Mouse (Mus musculus): ENCODE data around the gene C1s2.
"Not testable (repeated sequence)": the region's sequence is repeated elsewhere in the genome, so short reads cannot be mapped to it uniquely, and the experiment has no call there.

C1s2 gene

DNA sequence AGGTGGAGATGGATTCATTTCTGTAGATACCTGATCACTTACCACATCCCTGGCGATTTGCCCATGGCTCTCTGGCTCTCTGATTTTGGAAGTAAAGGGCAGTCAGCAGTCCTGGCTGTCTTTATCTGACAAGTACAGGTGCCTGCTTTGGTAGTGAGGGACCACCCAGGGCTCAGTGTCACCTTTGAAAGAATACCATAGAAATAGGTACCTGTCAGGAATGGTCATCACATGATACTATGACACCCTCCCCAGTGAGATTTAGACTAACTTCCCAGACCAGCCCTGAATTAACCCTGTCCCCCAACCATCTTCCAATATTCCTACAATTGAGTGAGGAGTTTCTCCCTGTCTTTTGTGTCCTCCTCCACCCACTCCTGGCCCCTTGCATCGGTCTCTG is at the start of gene C1s2:
TSS of gene C1s2 (minus strand) at position 101 of the 400 bp plus-strand sequence.
- not testable (repeated sequence) for DNase-seq

DNA sequence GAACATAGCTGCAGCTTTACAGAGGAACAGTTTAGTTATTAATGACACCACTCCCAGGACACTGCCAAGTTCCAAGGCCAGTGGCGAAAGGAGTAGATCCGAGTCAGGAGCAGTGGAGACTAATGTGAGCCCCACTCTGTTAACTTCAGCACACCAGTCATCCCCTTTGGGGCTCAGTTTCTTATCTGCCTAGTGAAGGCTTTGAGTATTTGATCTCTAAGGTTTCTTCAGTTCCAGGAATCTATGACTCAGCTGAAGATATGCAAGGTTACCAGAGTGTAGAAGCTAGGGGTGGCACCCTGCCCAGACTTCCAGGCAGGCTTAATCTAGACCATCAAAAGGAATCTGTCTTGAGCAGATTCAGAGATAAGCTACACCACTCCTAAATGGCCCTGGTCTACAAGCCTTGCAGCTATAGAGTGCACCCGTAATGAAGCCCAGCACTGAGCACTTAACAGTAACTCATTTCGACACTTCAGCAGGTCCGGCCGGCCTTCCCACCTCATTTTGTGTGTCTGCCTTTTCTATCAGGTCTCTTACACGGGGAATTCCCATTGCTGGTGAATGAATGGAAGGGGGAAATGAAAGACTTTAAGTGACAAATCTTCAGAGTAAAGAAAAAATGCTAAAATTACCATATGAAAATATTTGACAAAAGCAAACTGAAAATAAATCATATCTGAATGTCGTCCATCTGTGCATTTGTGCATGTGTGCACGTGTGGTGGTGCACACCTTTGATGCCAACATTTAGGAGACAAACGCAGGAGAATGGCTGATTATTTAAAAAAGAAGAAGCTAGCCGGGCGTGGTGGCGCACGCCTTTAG is 47.9 kb upstream of the C1s2 start:
- peak; percentile 65 for DNase-seq

DNA sequence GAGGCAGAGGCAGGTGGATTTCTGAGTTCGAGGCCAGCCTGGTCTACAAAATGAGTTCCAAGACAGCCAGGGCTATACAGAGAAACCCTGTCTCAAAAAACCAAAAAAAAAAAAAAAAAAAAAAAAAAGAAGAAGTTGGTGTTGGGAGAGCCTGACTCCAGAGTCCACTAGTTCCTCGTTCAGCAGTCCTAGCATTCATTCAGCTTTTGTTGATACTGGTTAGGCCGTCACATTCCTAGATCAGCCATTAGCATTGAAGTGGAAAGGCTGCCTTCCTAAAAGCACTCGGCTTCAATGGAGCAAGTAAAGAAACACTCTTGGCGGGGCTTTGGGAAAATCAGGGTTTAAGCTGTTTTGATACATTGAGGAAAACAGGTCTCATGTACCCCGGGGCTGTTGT is 46.4 kb upstream of the C1s2 start:
- DNase-seq = not testable (repeated sequence)

DNA sequence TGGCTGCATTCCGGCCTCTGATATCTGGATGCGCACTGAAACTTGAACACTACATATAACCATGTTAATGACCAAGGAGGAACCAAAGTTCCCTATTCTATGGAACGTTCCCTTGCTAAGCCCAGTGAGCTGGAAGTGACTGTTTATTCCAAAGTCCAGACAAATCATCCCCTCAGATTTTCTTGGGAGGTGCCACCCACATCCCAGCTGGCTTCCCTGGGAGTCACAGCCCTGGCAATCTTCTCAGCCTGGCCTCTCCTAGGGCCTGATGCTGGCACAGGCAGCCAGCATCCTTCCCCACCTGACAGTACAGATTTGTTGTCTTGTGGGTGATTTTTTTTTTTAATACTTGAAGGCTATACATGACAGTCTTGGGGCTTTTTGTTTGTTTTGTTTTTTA is 43.6 kb upstream of the C1s2 start:
- no peak for DNase-seq

DNA sequence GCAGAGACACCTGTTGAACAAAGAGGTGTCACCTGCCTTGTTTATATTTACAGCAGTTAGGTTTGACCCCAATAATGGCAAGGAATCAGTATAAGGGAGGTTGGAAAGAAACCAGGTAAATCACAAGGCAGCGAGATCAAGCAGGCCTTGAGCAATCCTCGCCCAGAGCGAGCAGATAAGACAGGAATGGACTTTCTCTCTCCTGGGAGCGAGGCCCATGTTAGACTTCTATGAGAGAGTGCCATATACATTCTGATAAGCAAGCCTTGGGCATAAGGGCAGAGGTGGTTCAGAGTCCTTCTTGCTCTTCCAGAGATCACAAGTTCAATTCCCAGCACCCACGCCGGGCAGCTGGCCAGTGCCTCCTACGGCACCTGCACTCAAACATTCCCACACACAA is 42.9 kb upstream of the C1s2 start:
- DNase-seq = no peak

DNA sequence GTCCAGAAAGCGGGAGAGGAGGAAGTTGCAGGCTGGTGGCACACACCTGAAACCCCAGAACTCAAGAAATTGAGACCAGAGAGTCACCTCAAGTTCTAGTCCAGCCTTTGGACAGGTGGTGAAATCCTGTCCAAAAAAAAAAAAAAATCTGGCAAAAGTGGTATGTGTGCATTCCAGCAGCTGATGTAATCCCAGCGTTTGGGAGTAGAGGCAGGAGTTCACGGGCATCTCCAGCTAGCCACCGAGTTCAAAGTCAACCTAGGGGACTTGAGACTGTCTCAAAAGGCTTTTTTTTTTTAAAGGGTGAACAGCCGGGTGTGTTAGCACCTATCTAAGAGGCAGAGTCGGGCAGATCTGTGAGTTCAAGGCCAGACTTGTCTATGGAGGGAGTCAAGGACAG is 40.3 kb upstream of the C1s2 start:
- no peak for DNase-seq

DNA sequence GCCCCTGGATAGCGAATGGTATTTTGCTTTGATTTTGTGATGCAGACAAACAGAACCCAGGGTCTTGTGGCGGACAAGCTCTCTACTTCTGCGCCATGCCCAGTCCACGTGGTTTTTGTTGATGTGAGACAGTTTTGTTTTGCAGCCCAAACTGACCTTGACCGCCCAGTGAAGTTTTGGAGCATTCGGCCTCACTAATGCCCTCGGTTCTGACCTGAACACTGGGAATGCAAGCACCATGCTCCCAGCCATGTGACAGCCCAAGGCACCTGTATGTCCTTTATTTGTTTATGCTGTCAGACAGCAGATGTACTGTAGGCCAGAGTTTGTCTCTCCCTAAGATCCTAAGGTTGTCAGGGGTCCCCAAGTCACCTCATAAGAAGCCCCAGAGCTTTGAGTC is 38.7 kb upstream of the C1s2 start:
- no peak for DNase-seq

DNA sequence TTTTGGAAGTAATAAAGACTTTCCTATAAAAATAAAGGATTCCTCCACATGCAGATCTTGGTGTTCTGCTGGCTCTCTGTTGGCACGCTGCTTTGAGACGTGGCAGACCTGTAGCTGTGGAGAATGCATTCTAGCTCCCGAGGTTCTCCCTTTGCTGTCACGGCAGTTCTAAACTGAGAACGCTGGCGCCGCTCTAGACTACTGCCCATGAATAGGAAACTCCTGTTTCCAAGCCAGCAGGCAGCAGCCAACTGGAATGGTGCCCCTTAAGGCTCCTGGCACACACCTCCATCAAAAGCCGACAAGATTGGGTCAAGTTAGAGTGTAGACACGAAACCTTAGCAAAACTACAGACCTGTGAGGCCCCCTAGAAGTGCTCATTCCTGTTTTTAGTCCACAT is 37.7 kb upstream of the C1s2 start:
- no peak for DNase-seq

DNA sequence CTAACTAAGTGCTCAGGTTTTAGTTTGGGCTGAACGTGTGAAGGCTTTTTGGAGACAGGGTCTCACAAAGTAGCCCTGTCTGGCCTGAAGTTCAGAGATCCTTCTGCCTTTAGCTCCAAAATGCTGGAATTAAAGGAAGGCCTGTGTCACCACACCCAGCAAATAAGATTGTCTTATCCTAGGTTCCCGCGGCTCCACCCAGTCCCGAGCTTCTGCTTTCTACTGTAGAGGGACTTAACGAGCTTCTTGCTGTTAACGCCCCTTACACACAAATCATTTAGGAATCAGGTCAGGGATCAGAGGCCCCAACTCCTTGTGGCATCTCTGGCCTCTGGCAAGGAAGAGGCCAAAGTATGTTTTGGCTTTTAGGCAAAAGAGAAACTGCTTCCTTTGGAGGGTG is 36.2 kb upstream of the C1s2 start:
- DNase-seq = no peak

DNA sequence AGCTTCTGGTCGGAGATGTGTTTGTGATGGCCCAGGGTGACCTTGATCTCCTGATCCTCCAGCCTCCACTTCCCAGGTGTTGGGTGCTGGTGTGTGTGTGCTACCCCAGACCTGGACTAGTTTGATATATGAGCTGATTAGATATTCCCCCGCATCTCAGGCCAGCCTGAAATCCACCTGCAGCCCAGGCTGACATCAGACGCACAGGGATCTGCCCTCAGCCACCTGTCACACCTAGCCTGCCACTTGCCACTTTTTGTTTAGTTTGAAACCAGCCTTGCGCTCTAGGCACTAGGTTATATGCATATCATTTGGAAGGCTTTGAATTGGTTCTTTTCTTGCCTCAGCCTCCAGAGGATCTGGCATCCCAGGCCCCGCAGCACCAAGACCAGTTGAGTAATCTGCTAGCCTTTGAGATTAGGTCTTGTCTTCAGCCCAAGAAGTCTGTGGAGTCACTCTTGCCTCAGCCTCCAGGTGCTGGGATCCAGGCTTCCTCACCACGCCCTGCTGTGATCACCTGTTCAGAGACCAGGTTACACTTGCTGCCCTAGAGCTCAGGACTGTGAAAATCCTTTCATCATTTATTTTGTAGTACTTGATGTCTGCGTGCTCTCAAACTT is 34.5 kb upstream of the C1s2 start:
- DNase-seq = no peak

DNA sequence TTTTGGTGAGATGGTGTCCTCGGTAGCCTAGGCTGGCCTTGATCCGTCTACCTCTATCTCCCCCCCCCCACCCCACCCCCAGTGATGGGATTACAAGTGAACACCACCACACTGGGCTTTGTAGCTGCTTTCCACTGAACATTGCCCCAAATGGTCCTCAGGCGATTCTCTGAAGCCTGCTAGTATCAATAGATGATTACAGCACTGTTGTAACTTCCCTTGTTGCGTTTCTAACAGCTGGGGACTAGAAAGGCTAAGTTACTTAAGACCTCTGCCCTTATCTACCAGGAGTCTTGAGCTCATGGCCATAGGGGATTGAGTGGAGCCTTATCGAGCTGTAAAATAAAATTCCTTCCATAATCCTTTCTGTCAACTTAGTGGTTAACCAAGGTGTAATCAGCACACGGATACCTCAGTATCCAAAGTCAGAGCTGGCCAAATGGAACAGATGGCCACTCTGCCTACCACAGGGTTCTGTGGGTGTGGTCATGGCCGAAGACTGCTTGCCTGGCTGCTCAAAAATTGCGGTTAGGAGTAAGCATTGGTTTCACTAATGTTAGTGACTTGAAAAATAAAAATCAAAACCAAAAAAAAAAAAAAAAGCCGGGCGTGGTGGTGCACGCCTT is 33.5 kb upstream of the C1s2 start:
- DNase-seq = no peak

DNA sequence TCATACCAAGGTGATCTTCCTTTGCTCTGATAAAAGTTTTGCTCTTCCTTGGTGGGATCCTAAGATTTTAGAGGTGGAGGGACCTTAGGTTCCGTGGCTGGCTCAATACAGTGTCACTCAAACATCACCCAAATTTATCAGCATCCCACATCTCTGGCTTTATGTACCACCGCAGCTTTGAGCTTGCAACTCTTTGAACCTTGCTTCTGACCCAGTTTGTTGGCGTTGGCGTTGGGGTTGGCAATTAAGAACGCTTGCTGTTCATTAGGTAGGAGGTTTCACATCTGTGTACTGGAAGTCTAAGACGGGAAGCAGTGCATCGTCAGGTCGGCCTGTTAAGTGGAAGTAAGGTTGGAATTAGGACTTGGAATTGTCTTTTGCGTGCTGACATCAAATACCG is 29.1 kb upstream of the C1s2 start:
- no peak for DNase-seq

DNA sequence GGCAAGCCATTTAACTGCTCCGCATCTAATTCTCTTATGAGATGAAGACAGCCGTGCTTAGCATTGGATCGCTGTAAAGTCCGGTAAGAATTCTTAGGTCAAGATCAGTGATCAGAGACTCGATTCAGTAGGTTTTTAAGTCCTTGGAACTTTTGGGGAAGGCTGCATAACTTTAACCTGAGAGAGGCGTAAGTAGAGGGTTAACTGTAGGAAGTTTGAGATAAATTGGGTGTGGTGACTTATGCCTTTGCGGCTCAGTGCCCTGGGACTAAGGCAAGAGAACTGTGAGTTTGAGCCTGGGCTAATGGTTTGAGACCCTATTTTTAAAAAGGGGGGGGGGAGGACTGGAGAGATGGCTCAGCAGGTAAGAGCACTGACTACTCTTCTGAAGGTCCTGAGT is 28.4 kb upstream of the C1s2 start:
- DNase-seq = peak; percentile 41

DNA sequence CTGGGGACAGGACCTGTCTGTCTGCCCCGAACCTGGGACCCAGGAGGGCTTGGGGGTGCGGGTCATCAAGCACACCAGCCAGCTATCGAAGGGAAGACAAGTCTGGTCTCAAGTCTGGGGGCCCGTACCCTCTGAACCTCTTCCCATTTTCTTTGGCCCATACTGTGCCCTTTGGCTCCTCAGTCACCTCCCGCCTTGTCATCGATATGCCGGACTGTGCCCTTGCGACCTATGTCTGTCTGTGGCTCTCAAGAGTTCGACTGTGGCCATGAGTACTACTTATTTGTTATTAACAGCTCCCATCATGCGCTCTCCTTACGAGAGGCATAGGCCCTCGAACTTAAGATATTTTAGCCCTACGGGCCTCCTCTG is 27.5 kb upstream of the C1s2 start:
- DNase-seq = no peak

DNA sequence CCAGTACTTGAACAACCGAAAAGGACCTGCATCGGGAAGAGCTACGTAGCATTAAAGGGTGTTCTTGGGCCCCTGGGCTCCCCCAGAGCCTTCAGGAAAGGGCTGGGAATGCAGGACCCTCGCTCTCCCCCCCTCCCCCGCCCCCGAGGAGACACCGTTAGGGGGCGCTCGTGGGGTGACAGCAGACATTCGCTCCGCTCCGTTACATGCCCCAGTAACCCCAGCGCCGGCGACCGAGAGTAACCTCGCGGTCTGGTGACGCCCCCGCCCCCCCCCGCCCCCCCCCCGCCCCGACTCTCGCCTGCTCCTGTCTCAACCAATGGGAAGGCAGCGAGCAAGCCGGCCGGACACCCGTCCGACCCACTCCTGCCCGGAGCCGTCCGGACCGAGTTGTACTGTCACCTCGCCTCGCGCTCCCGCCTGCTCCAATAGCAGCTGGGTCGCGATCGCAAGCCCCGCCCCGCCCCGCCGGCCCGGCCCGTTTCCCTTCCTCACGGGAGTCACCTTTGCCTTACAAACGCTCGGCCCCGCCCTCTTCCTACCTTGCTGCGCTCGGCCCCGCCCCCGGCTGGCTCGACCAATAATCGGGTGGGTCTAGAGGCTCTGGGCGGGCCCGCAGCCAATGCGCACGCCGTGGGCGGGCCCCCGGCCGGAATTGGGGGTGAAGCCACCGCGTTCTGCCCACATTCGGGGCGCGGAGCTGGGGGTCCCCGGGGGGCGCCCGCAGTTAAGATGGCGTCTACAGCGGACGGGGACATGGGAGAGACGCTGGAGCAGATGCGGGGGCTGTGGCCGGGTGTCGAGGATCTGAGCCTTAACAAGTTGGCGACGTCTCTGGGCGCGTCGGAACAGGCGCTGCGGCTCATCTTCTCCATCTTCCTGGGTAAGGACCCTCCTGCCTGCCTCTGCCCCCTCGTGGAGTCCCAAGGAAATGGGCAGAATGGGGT is 26.9 kb upstream of the C1s2 start, which contains the start of gene Lpcat3:
TSS of gene Lpcat3 (plus strand) at position 551 of the 947 bp plus-strand sequence.
- DNase-seq = peak; percentile 100

DNA sequence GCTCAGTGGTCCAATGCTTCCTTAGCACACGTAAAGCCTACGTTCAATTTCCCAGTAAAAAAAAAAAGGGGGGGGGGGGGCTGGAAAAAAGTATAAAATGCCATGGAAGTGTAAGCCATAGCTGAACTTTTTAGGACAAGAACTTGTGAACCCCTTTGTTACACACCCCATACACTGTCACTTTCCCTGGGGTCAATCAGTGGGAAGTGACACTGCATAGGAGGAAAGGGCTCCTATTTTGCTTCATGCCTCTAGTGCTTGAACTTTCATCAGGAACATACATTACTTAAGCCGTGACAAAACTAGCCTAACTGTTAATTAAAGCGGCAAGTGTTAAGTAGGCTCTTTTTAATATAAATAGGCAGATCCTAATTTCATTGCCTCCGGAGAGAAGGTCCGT is 26.1 kb upstream of the C1s2 start:
- no peak for DNase-seq

DNA sequence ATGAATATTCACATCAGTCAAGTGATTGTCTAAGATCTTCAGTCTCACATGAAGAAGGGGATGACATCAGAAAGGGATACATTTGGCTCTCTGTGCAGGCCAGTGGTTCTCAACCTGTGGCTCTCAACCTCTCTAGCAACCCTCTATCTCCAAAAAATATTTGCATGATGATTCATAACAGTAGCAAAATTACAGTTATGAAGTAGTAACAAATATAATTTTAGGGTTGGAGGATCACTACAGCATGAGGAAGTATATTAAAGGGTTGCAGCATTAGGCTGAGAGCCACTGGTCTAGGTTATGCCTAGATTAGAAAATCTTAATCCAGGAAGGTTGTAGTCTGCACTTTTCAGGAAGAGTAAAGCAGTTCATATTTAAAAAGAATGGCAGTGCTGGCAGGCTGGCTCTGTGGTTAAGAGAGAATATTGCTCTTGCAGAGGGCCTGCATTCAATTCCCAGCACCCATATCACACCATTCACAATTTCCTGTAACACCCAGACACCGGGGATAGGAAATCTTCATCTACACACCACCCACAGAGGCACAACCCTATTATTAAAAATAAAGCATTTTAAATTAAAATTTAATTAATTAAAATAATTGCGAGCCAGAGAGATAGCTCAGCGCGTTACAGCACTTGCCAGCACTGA is 25.4 kb upstream of the C1s2 start:
- no peak for DNase-seq

DNA sequence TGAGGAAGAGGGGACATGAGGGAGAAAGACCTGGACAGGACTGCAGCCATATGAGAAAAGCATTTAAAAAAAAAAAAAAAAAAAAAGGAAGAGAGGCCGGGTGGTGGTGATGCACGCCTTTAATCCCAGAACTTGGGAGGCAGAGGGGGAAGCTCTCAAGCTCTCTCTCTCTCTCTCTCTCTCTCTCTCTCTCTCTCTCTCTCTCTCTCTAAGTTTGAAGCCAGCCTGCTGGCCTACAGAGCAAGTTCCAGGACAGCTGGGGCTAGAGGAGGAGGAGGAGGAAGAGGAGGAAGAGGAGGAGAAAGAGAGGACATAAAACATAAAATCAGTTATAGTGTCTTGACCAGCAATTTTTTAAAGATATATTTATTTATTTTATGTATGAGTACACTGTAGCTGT is 22.2 kb upstream of the C1s2 start:
- DNase-seq = no peak

DNA sequence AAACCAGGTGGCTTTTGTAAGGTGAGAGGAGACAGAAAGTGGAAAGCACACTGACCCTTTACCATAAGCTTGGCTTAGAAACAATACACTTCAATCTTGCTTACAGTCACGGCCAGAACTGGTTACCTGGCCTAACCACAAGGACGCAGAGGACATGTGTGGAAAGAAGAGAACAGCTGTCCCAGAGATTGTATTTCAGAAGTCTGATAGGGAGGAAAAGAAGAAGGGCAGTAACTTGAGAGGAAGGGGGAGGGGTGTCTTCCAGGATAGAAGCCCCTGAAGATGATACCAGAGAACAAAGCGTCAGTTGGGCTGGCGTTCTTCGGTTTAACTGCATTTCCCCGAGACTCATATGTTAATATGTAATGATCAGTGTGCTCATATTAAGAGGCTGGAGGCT is 20.0 kb upstream of the C1s2 start:
- DNase-seq = no peak

DNA sequence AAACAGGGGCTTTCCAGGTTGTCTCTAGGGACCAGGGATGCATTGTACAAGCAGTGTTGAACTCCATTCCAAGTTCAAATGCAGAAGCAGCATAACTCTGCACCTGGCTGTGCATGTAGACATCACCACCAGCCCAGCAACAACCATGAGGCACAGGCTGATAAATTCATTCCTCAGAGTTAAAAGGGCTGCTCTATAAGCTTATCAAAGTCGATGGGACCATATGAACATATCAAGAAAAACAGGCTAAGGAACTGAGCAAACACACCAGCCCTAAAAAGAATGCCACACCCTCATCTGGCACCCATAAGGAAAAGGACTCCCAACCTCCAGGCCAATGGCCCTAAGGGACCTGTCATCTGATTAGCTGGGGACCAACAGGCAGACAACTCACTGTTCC is 10.5 kb upstream of the C1s2 start:
- DNase-seq = peak; percentile 62

DNA sequence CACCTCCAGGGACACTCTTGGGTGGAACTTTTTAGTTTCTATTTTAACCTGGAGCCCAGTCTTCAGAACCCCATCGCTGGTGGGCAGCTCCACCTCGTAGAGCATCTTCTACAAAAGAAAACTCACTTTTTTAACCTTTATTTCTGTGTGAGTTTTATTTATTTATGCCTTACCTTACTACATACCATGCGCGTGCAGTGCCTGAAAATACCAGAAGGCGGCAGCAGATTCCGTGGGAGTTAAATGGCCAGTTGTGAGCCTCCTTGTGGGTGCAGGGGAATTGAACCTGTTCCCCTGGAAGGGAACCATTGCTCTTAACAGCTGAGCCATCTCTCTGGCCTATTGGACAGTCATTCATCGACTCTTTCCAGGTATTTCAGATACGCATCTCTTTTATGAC is 5.1 kb upstream of the C1s2 start:
- peak; percentile 75 for DNase-seq

DNA sequence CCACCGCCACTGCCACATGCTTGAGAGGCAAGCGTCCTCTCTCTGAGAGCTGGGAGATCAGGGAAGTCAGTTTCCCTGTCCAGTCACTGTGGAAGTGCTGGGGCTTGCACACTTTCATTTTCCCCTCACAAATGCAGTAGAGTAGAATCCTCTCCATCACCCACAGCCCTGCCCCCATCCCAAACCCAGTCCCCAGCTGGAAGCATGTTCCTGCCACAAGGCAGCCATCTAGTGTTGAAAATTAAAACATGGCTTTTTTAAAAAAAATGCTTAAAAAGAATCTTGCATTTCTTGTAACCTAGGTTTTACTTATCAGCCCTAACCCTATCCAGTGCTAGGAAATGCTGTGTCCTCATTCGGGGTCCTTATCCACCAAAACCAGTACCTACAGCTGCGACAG is 4.2 kb upstream of the C1s2 start:
- DNase-seq = no peak
